Mouse (Mus musculus): Measurements from ENCODE around the gene Fxyd1. TPM values are rescaled to one million over a fixed set of nuclear protein-coding genes. Genes with fewer than 3 reads are reported as not detected.
A peak's percentile ranks its signal among the peaks of the same experiment; 100 is the strongest.

Gene Fxyd1
- 100 to 1,000 TPM in 1 of 2 experiments, 10 to 100 TPM in 1; 62.6 to 118 TPM for total RNA-seq (2021)
- long read RNA-seq, experiment 1, transcript Fxyd1-213 (3 exons, 255 nt) = major isoform, 21 of 46 reads
- long read RNA-seq, experiment 1, transcript Fxyd1-212 (8 exons, 568 nt) = minor isoform, 6 of 46 reads
- long read RNA-seq, experiment 1, partial matches to known transcripts = 9 of 46 reads
- long read RNA-seq, experiment 1, other reads (novel, unspliced or antisense) = 4 of 46 reads
- long read RNA-seq, experiment 2, transcript Fxyd1-211 (4 exons, 338 nt) = minor isoform, 7 of 207 reads
- long read RNA-seq, experiment 2, transcript Fxyd1-213 (3 exons, 255 nt) = major isoform, 128 of 207 reads
- long read RNA-seq, experiment 2, transcript Fxyd1-212 (8 exons, 568 nt) = minor isoform, 15 of 207 reads
- long read RNA-seq, experiment 2, transcript Fxyd1-203 (8 exons, 492 nt) = minor isoform, 24 of 207 reads
- long read RNA-seq, experiment 2, partial matches to known transcripts = 22 of 207 reads
- long read RNA-seq, experiment 2, other reads (novel, unspliced or antisense) = 6 of 207 reads

DNA sequence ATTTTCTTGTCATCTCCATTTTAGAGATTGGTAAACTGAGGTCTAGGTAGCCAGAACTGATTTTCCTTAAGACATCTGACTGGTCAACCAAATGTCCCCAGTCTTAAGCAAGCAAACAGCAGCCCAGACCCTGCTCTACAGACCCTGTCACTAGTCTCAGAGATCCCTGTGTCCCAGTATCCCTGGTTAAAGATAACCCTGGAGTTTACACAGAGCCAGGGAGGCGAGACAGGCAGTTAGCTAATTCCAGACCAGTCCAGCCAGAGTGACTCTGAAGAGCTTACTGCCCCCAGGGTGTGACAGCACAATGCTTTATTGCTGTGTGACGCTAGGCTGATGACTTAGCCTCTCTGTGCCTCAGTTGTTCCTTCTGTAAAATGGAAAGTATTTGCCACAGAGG is at the start of gene Fxyd1:
Gene Fxyd1, minus strand, starts transcription at position 129 of the 400 bp plus-strand sequence.
- DNase-seq (ENCODE audit: low spot score in 2 of 2) = no peak

DNA sequence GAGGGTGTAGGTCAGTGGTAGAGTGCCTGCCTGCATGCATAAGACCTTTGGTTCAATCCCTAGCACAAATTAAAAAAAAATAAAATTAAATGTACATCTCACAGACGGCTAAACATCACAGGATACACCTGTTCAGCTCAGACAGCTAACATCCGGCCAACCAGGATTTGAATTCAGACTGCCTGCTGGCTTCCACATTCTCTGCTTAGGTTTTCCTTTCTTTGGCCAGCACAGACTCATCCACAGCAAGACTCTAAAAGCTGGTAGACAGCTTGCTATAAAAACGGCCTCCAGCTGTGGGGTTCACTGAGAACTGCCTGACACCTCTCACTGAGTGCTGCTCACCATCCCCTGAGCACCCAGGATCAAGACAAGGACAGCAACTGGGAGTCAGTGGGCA is 49.2 kb upstream of the Fxyd1 start:
- DNase-seq (ENCODE audit: low spot score in 2 of 2) = no peak

DNA sequence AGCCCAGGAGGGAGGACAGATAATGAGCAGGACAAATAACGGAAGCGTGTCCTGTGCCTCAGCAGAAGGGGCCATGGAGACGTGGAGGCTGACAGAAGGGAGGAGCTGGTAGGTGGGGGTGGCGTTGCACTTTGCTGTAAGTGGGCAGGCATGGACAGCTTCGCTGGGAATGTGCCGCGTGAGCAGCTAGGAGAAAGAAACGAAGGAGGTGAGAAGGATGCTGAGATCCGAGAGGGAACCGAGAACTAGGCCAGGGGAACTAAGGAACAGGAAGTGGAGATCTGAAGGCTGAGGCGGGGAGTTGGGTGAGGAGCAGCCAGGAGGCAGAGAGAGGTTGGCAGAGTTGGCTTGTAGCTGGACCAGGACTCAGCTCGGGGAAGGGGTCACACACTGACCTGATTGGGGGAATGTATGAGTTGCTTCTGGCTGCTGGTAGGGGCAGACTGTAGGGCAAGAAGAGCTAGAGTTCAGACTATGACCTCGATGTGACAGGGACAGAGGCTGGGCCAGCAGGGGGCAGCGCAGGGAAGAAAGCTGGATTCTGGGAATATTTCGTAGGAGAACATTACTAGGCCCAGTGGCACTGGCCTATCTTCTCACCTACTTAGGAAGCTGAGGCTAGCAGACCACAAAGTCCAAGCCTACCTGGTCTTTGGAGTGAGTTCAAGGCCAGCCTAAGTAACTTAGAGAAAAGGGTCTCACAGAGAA is 48.2 kb upstream of the Fxyd1 start:
- no peak for DNase-seq (ENCODE audit: low spot score in 2 of 2)

DNA sequence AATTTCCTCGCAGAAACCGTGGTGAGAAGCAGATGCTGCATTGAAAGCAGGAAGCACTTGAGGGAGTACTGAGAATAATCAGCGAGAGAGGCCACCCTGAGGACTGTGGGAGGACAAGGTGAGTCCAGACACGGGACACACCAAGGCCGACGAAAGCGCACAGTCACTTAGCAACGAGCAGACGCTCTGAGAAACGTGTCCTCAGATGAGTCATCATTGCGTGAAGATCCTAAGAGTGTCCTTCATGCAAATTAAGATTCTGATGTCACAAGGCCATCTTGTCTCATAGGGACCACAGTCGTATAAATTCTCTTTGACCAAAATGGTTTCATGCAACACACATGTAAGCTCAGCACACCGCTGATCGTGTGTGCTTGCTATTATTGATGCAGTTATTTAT is 43.8 kb upstream of the Fxyd1 start:
- DNase-seq (ENCODE audit: low spot score in 2 of 2) = no peak

DNA sequence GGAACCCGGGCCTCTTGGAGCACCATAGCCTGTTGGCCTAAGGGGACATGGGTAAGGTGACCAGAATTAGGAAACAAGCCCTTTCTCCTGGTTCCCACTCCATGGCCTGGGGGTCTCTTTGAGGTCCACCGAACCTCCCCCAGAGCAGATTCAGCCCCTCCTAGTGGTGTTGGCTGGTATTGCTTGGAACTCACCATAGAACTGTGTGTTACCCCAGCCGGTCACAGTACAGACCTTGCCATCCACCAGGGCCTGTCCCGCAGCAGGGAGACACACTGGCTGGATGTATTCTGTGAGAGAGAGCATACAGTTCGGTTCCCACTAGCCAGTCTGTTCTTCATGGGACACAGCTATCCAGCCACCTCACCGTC is 42.6 kb upstream of the Fxyd1 start:
- DNase-seq (ENCODE audit: low spot score in 2 of 2) = no peak

DNA sequence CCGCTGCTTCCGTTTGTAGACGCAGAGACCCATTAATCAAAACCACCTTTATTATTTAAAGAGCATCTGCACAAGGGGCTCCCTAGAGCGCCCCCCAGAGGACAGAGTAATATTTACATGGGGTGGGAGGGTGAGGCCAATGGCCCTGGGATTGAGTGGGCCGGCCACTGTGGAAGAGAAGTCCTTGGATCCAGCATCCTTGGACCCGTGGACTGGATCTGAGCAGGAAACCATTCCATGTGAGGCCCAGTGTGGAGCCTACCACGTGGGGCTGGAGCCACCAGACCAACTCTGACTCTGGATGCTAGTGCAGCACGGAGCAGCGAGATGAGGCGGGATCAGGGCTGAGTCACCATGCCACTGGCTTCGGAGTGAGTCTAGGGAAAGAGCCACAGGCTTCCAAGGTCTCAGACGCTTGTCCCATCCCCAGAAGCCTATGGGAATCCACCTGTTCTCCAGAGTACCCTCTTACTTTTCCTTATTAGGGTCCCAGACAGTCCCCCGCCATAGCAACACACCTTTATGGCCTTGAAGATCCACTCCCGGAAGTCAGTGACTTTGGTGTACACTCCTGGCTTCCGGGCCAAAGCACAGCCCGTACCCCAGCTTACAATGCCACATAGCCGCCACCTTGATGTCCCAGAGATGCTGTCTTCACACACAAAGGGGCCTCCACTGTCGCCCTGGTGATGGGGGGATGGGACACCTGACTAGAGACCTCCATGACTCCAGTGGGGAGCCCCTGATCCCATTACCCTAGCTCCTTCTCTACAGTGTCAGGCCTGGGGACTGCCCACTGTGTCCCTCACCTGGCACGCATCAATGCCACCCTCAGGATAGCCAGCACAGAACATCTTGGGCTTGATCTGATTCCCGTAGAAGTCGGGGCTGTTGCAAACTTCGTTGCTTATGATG is 42.0 kb upstream of the Fxyd1 start:
- no peak for DNase-seq (ENCODE audit: low spot score in 2 of 2)

DNA sequence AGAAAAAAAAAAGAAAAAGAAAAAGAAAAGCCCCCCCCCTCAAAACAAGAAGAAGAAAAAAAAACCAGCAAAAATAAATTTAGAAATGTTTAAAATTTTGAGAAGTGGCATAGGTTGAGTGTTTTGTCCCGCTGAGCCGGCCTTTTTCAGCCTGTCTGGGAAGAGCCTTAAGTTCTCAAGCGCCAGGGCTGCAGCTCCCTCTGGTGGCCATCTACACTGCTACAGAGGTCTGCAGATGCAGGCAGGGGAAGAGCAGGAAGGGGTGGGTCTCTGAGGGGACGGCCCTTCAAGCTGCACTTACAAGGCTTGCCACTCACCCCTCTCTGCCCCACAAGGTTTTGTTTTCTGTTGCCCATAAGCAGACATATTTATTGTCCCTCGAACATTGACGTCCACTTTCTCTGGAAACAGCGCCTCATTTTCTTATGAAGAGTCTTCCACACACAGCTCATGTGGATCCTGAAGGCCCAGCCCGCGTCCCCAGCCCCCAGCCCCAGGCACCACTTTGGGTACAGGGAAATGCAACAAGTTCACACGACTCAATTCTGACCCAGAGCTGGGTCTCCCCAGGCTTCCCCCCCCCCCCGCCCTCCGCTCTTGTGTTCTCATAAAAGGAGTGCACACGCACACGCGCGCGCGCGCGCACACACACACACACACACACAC is 40.7 kb upstream of the Fxyd1 start:
- peak; percentile 88 to 93 for DNase-seq (ENCODE audit: low spot score in 2 of 2)

DNA sequence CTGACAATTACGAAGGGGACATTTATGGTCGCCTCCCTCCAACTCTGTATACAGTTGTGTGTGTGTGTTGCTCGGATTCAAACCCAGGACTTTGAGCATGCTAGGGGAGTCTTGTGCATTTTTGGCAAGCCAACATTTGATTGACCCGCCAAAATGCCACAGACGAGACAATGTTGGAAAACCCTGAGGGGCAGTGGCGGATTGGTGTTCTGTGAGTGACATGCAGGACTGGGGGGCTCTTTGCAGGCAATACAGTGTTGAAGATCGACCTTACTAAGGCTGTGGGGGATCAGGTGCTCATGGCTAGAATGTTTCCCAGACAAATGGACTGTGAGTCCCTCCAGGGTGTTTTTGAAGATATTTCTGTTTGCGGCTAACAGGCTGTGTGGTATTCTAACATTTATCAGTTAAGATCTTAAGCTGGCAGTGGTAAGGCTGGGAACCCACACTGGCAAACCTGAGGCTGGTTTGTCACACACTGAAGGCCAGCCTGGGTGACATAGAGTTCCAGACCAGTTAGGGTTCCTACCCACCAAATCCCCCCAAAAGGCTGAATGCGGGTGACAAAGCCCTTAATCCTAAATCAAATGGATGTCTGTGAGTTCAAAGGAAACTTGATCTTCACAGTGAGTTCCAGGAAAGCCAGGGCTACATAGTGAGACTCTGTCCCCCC is 40.0 kb upstream of the Fxyd1 start:
- DNase-seq (ENCODE audit: low spot score in 2 of 2) = no peak

DNA sequence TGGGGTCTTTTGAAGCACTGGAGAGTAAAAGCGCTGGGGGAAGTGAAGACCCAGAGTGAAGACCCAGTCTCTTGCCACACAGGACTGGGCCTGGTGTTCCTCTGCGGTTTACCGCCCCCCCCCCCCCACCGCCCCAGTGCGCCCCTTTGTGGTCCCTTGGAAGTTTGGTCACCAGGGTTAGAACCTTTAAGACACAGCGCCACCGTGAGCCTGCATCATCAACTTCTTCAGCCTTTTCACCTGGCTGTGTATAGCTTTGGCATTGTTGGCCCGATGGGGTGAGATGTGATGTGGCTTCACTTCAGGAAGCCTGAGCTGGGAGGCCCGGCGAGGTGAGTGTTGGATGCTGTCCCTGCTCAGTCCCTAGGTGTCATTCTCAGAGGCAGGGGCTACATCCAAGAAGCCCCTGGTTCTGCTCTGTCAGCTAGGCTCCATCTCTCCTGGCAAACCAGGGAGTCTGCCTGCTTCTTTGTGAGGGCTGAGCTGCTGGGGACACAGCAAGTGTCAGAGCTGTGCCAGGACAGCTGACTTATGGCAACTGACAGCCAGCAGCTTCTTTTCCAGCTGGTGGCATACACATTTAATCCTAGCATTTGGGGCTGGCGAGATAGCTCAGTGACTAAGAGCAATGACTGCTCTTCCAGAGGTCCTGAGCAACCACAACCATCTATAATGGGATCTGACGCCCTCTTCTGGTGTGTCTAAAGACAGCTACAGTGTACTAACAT is 37.9 kb upstream of the Fxyd1 start:
- no peak for DNase-seq (ENCODE audit: low spot score in 2 of 2)

DNA sequence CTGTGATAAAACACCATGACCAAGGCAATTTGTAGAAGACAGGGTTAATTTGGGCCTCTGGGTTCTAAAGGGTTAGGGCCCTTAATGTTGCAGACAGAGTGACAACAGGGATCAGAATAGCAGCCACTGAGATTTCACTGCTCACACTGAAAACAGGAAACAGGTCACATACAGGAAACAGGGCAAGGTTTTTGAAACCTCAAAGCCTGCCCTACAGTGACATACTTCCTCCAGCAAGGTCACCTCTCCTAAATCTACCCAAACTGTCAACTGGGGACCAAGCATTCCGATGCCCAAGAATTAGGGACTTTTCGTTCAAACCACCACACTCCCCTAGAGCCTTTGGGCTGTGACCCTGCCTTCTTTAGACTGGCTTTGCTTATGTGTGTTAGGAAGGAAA is 32.7 kb upstream of the Fxyd1 start:
- no peak for DNase-seq (ENCODE audit: low spot score in 2 of 2)

DNA sequence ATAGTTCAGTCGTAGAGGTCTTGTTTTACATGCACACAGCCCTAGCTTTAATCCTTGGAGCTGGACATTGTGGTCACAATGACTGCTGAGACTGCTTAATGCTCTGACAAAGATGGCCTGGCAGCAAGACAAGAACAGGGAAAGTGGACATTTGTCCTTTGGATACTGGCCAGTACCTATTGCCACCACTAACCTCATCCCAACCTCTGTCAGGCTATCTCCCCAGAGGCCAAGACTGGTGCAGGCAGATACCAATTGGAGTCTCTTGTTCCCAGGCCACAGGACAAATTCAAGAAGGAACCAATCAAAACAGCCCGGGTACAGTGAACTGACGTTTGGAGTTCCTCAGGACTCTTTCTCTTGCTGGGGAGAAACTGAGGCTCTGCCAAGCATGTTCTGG is 31.2 kb upstream of the Fxyd1 start:
- DNase-seq (ENCODE audit: low spot score in 2 of 2) = no peak

DNA sequence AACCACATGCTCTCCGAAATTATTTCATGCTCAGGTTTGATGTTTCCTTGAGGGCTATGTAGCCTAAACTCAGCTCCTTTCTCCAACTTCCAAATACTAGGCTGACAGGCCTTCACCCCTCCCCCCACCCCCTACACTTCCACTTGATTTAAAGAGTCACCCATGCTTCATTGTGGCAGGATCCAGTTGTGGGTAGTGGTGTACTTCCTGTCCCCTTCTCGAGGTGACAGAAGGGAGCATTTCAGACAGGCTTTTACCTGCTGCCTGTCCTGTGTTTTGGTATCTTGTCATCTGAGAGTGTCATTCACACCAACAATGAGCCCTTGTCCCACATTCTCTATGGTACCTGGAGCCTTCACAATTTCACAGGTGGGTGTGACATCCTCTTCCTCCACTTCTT is 30.3 kb upstream of the Fxyd1 start:
- no peak for DNase-seq (ENCODE audit: low spot score in 2 of 2)

DNA sequence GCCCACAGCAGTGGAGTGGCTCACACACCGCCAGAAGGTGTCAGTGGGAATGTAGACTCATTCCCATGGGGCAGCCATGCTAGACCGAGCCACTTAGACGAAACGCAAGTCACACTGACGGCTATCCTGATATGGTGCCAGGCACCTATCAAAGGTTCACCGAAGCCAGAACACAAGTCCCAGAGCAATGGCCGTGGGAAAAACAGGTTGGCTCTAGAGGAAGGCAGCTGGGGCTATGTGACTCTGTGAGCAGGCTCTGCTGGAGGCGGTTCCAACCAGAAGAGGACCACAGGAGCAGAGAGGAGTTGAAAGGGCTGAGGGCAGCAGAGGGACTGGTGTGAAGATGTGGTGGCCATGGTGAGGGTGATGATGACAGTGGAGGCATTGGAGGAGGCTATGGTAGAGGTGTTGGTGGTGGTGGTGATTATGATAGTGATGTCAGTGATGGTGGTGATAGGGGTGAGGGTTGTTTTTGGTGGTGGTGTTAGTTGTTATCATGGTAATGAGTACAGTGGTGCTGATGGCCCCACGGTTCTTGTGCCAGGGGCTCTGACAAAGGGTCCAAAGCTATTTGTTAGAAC is 29.3 kb upstream of the Fxyd1 start:
- DNase-seq (ENCODE audit: low spot score in 2 of 2) = no peak

DNA sequence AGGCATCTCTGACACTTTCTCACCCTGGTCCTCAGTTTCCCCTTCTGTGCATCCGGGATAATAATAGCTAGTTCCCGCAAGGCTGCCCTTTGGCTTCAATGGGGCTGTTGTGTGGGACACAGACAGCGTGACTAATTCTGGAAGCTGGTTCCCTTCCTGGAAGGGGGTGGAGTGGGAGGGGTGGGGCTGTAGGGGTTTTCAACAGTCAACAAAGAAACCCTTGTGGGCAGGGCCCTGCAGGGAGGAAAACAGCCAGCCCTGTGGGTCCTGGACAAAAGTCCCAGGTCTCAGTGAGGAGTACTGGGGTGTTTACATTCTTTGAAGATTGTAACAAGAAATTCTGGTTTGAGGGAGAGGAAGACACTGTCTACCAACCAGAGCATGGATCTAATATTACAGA is 28.2 kb upstream of the Fxyd1 start:
- peak in 1 of 2 experiments; percentile 49 for DNase-seq (ENCODE audit: low spot score in 2 of 2)

DNA sequence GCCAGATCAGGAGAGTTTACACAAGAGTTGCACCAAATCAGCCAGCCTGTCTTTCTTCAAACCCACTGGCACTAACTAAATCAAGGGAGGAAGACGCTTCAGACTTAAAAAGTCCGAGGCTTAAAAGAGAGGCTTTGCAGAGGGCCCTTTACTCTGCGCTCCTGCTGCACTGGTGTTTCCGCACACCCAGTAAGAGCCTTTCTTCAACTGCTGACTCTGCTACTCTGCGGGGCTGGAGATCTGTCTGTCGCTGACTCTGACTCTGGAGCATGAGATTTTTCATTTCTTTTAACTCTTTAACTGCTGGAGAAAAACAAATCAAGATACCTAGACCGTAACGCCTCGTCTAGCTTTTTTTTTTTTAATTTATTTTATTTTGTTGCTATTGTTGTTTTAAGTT is 27.1 kb upstream of the Fxyd1 start:
- no peak for DNase-seq (ENCODE audit: low spot score in 2 of 2)

DNA sequence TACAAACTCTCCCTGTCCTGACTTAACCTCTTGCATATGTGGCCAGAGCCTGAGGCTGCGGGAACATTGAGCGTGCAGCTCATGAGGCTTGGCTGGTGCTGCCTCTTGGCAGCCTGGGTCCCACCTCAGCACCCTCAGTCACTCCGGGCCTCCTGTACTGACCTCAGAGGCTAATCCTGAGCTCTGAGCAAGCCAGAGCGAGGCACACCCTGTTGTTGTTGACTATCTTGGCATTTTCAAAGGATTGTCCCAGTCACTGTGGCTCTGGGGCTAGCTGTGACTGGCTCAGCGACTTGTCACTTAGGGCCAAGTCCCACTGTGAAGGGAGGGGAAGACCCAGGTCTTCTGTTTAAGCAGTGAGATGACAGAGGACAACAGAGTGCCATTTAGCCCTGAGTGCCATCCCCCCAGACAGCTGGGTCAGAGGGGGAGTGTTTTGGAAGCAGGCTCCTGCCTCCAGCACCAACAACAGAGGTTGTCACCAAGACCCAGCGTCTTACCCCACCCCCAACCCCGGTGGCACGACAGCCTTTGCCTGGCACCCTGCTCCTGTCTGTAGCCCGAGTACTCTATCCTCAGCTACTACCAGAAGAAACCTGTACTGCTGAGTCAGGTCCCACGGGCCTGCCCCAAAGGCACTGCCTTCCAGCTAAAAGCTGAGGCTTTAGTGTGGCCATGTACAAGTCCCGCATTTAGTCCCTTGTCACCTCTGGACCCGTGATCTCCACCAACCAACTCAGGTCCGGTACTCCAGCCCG is 26.0 kb upstream of the Fxyd1 start:
- peak; percentile 54 for DNase-seq (ENCODE audit: low spot score in 2 of 2)

DNA sequence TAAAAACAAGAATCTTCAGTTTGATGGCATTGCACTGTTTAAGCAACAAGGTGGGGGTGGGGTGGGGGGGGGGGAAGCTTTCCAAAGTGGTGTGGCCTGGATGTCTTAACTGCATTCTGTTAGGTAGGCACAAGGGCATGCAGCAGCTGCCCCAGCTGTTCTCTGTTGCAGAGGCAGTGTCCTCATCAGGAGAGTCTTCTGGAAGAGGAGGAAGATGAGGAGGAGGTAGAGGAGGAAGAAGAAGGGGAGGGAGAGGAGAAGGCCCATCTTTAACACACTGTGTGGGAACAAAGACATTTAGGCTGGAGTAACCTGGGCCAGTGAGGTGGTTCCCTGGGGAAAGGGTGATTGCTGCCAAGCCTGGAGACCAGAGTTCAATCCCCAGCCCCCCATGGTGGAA is 25.1 kb upstream of the Fxyd1 start:
- DNase-seq (ENCODE audit: low spot score in 2 of 2) = no peak

DNA sequence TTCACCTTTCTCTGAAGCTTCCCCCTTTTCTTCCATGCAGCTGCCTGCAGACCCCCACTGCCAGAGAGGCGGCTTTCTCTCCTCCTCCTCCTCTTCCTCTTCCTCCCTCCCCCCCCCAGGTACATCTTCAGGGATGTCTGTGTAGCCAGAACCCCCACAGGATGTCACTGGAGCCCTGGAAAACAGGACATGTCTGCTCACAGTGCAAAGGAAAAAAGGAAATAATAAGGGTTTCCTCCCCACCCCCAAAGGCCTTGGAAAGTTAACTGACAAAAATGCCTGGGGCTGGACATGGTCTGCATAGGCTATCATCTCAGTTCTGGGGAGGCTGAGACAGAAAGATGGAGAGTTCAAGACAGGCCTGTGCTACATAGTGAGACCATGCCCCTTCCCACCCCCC is 24.1 kb upstream of the Fxyd1 start:
- no peak for DNase-seq (ENCODE audit: low spot score in 2 of 2)

DNA sequence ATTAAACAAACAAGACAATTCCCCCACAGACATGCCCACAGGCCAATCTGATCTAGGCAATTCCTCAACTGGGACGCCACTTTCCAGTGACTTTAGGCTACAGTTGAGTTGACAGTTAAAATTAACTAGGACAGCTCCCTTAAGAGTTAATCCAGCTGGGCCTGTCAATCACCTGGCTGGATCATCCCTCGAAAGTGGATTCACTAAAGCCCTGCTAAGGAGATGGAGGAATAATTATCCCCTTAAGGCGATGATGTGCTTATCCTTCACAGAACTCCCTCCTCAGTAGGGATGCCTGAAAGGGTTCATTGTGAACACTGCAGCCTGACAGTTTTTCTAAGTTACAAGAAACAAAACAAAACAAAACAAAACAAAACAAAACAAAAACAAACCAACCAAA is 23.6 kb upstream of the Fxyd1 start:
- DNase-seq (ENCODE audit: low spot score in 2 of 2) = no peak

Data from layer of hippocampus, postnatal 14 days (tissue).